24 mouse cellular contexts compared by ENCODE assay signal in the genomic region with DNA sequence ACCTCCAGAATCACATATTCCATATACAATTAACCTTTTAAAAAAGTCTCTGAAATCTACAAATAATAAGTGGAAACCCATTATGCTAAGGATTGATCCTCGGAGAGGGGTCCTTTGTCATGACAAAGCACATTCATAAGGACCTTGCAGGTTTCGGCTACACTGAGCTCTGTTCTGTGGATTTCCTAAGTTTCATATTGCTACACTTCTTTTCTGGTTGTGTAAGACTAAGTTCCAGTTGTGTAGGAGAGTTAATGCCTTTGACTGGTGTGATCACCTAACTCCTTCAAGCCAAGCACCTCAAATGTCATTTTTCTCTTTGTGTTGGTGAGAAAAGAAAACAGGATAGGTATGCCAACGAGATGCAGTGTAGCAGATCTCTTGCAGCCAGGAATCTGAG. TPM values are rescaled to one million over a fixed set of nuclear protein-coding genes. Genes with fewer than 3 reads are reported as not detected.
DNase-seq lines count a peak whose midpoint lies in the region; ATAC-seq and TF ChIP-seq lines count a peak whose summit lies in the region.
"Had no signal": no experiment of that assay in that cellular context is flagged by ENCODE, and none has a peak within 500 bp of the region (broad histone marks: within the 10 kb centered on the region; RNA-seq: fewer than 3 reads in every experiment).

No protein-coding gene starts in this region.

- TF ChIP-seq POLR2A in bone marrow, adult 2 months (IDR thresholded peaks at IDR 0.05; ENCODE audit: borderline replicate concordance, control insufficient read depth, low read depth, low read length), result no peak

- no peaks in the 10 kb centered on the region for H3K27me3 ChIP-seq in liver, postnatal 0 days (ENCODE audit: insufficient read depth, low read length)
- H3K27me3 ChIP-seq: forebrain, embryonic 13.5 days; heart, embryonic 12.5 days; heart, embryonic 15.5 days; hindbrain, embryonic 13.5 days had no signal

- H3K27ac ChIP-seq in bone marrow, adult 2 months (ENCODE audit: control insufficient read depth, insufficient read depth, low read depth, low read length, poor library complexity), result no peak overlapping the region; the same call in 1 of the 2 replicates
- H3K27ac ChIP-seq in macrophage, result peak overlapping the region; percentile 99
- H3K27ac ChIP-seq in liver, postnatal 0 days (ENCODE audit: low read depth), result no peak overlapping the region
- H3K27ac ChIP-seq: forebrain, embryonic 10.5 days; forebrain, embryonic 13.5 days; heart, embryonic 15.5 days; hindbrain, embryonic 10.5 days; hindbrain, embryonic 13.5 days had no signal

- peak; percentile 25; the same call in 1 of the 2 replicates for ATAC-seq in neutrophil, adult 5-6 weeks (ENCODE audit: extremely low read depth, insufficient number of reproducible peaks, low FRiP score, poor library complexity, severe bottlenecking)
- ATAC-seq in inflammation-experienced regulatory T-cells, adult 6 months, result no peak
- ATAC-seq in liver, postnatal 0 days, result no peak
- ATAC-seq: CD4-positive, CD25-positive, alpha-beta regulatory T cell, adult 4 months; forebrain, embryonic 13.5 days; forebrain, embryonic 16.5 days; hindbrain, embryonic 16.5 days had no signal

- H3K36me3 ChIP-seq in macrophage (ENCODE audit: inconsistent target), result no peaks in the 10 kb centered on the region
- 0 out of 2 replicates have a peak, but pooled peaks cover 2% of the 10 kb centered on the region for H3K36me3 ChIP-seq in liver, postnatal 0 days (replicated peaks; ENCODE audit: insufficient read depth, low read length)

- no peak overlapping the region for H3K9ac ChIP-seq in liver, postnatal 0 days (replicated peaks)
- H3K9ac ChIP-seq: forebrain, embryonic 13.5 days; heart, embryonic 12.5 days; heart, embryonic 15.5 days; hindbrain, embryonic 13.5 days had no signal

- TF ChIP-seq CTCF in bone marrow, adult 2 months (IDR thresholded peaks at IDR 0.05; ENCODE audit: control insufficient read depth, insufficient read depth, low read length), result no peak
- no peak for TF ChIP-seq CTCF in liver, postnatal 0 days (IDR thresholded peaks at IDR 0.05; ENCODE audit: low read depth)

- TF ChIP-seq EP300 in liver, postnatal 0 days (IDR thresholded peaks at IDR 0.05; ENCODE audit: low read depth), result no peak

- no peaks in the 10 kb centered on the region for H3K9me3 ChIP-seq in liver, postnatal 0 days (ENCODE audit: low read length)
- H3K9me3 ChIP-seq: forebrain, embryonic 10.5 days; forebrain, embryonic 13.5 days; heart, embryonic 12.5 days; heart, embryonic 15.5 days; hindbrain, embryonic 10.5 days; hindbrain, embryonic 13.5 days had no signal

- WGBS in bone marrow, adult 2 months, result 47% methylated on average over 3 of the region's 3 CpGs
- 42% methylated on average over 3 of the region's 3 CpGs for WGBS in macrophage (ENCODE audit: missing documents)
- 66% methylated on average over 3 of the region's 3 CpGs for WGBS in liver, postnatal 0 days (ENCODE audit: insufficient replicate concordance)

- H3K4me1 ChIP-seq in bone marrow, adult 2 months (ENCODE audit: control insufficient read depth, insufficient read depth, low read length), result peaks cover 3% of the 10 kb centered on the region; the same call in 1 of the 2 replicates
- peaks cover 5% of the 10 kb centered on the region; the same call in 1 of the 2 replicates for H3K4me1 ChIP-seq in liver, postnatal 0 days (ENCODE audit: insufficient read depth)

- H3K4me2 ChIP-seq in liver, postnatal 0 days (ENCODE audit: low read depth, low read length), result no peak overlapping the region
- H3K4me2 ChIP-seq: forebrain, embryonic 13.5 days; heart, embryonic 12.5 days; heart, embryonic 15.5 days; hindbrain, embryonic 13.5 days had no signal

- peak; percentile 51 for DNase-seq in 416B (ENCODE audit: low read depth)
- no peak for DNase-seq in cerebellum, postnatal 10 days
- DNase-seq in liver, postnatal 0 days, result no peak
- DNase-seq: adrenal gland, adult 8-10 months; adrenal gland, postnatal 25 days; cerebellum, adult 11 months; cerebellum, adult 9-11 months; gastrocnemius, postnatal 10 days; heart, adult 18-20 months; heart, postnatal 10 days; heart, postnatal 36 days had no signal

- H3K79me2 ChIP-seq in macrophage (ENCODE audit: inconsistent target), result peaks cover 13% of the 10 kb centered on the region

- H3K4me3 ChIP-seq in bone marrow, adult 2 months (replicated peaks; ENCODE audit: control insufficient read depth, low read depth, low read length), result peak overlapping the region; percentile 13
- no peak overlapping the region for H3K4me3 ChIP-seq in macrophage (ENCODE audit: inconsistent target)
- H3K4me3 ChIP-seq in liver, postnatal 0 days (ENCODE audit: low read depth, low read length), result no peak overlapping the region
- H3K4me3 ChIP-seq: forebrain, embryonic 10.5 days; forebrain, embryonic 13.5 days; heart, embryonic 12.5 days; heart, embryonic 15.5 days; hindbrain, embryonic 10.5 days; hindbrain, embryonic 13.5 days had no signal

RNA-seq across cellular contexts. Expression of a gene that starts 12.4 kb away (rescaled TPM):
- polyA plus RNA-seq in bone marrow, adult 2 months (2011; ENCODE audit: insufficient read depth, insufficient read length, low replicate concordance, missing spikeins), result 14.2 and 32.9 TPM in 2 replicates
- 1,000 to 10,000 TPM in 5 of 26 experiments, 100 to 1,000 TPM in 21; 214 to 1,575 (median 623) TPM for total RNA-seq in macrophage (2018; cell fraction: chromatin; rRNA removed)
- 1,000 to 10,000 TPM in 3 of 26 experiments, 100 to 1,000 TPM in 23; 179 to 1,130 (median 488) TPM for total RNA-seq in macrophage (2018; cell fraction: cytosol; rRNA removed)
- 1,000 to 10,000 TPM in 11 of 26 experiments, 100 to 1,000 TPM in 15; 236 to 1,693 (median 931) TPM for total RNA-seq in macrophage (2018; cell fraction: nucleus; rRNA removed)
- 120 to 182 TPM (median 126 TPM) in 3 replicates for polyA plus RNA-seq in macrophage (2018)
- total RNA-seq in neutrophil, adult 5-6 weeks (2017), result 607 and 625 TPM in 2 replicates
- 100 to 1,000 TPM; 120 to 191 (median 184) TPM for polyA plus RNA-seq in inflammation-experienced regulatory T-cells, adult 6 months (2017; shearing (Covaris generic))
- polyA plus RNA-seq in liver, postnatal 0 days (2015; fragmentation: Nextera tagmentation; extraction: Ambion mirVana), result 15.3 and 18.9 TPM in 2 replicates
